Comparison of ENCODE assay signal across 1 mouse cellular context in genomic region chr6:83107566-83108400, GRCm38 (mm10).
TF ChIP-seq lines count a peak whose summit lies in the region.

No protein-coding gene starts in this region.

TF ChIP-seq in CH12.LX, 34 proteins besides CTCF, POLR2A, EP300 and RAD21:
- TF ChIP-seq SIN3A (IDR thresholded peaks at IDR 0.05; ENCODE audit: low read length) = peak; percentile 34; the same call in 1 of the 2 replicates
- TF ChIP-seq JUND (conservative IDR thresholded peaks at IDR 0.05; ENCODE audit: low read depth, low read length) = no peak
- TF ChIP-seq MAX (IDR thresholded peaks at IDR 0.05; ENCODE audit: low read length) = peak; percentile 60; the same call in 1 of the 2 replicates
- no peak for TF ChIP-seq NRF1 (IDR thresholded peaks at IDR 0.05; ENCODE audit: low read depth, low read length)
- TF ChIP-seq SMC3 (IDR thresholded peaks at IDR 0.05; ENCODE audit: low read depth, low read length) = peak; percentile 70
- 0 out of 2 replicates have a peak, but pooled peaks have one; percentile 11 for TF ChIP-seq NELFE (IDR thresholded peaks at IDR 0.05; ENCODE audit: low read depth, low read length)
- 0 out of 2 replicates have a peak, but pooled peaks have one; percentile 11 for TF ChIP-seq TCF12 (IDR thresholded peaks at IDR 0.05; ENCODE audit: low read depth, low read length)
